Mouse (Mus musculus) frontal cortex, postnatal 14 days (tissue): Measurements from ENCODE around the gene Obox5.
"Not testable (repeated sequence)": the region's sequence is repeated elsewhere in the genome, so short reads cannot be mapped to it uniquely, and the experiment has no call there.

ENCODE experiments used
- DNase-seq, 2 experiments: peaks; one replicate each; pipeline ENCODE4 v3.0.0; 2022; ENCODE audit warnings: low spot score in 2 of 2

The Obox5 gene

DNA sequence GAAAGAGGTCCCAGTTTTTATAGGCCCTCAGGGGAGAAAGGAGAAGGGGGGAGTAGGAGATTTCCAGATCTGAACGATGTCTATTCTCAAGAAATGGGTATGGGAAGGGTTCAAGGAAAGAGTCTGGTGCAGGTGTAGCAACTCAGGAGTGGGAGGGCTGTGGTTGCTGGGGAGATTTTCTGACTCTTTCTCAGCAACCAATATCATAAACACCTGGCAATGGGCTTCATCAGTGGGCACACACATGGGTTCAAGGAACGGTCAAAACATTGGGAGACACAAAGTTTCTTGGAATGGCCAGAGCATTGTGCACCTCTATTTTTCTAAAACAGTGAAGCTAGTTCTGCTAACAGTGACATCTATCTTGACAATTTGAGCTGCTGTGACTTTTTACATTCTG, at the start of gene Obox5:
Gene Obox5 (plus strand): TSS at position 301 of the 400 bp plus-strand sequence.
- not testable (repeated sequence) for DNase-seq

DNA sequence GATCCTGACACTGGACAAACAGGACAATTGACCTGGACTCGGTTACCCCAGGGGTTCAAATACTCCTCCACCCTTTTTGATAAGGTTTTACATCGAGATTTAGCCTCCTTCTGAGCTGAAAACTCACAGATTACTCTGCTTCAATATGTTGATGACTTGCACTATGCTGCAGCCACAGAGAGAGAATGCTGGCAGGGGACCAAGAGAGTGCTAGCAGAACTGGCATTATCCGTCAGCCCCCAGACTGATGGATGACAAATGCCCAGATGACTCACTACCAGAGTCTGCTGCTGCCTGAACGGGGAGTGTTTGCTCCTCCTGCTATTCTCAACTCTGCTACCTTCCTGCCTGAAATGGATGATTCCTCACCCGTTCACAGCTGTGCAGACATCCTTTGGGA, 635 bp upstream of the Obox5 start:
- DNase-seq = not testable (repeated sequence)
